Mouse (Mus musculus) forebrain, embryonic 12.5 days (tissue): ENCODE measurements around the gene Ubqln5. TPM values are rescaled to one million over a fixed set of nuclear protein-coding genes. Genes with fewer than 3 reads are reported as not detected.

Experiments used
- polyA plus RNA-seq: library from polyadenylated mRNA; unstranded; fragments of >200 nt; fragmentation: Nextera tagmentation; extraction: Ambion mirVana; gene quantifications from 2 replicates; pipeline ENCODE4 v1.2.1, GENCODE M21; 2016

The Ubqln5 gene
- polyA plus RNA-seq, 1 experiment from 2014 or later: not detected

Other genes starting within 250 kb of the Ubqln5 start
- not detected in 2 replicates for gene Olfr66, start 243.6 kb downstream of the Ubqln5 start, polyA plus RNA-seq
- not detected in 2 replicates for gene Olfr64, start 235.3 kb downstream of the Ubqln5 start, polyA plus RNA-seq
- gene Olfr65, start 226.3 kb downstream of the Ubqln5 start, polyA plus RNA-seq: not detected in 2 replicates
- gene Olfr631, start 201.0 kb downstream of the Ubqln5 start, polyA plus RNA-seq: not detected in 2 replicates
- not detected in 2 replicates for gene Olfr632, start 195.5 kb downstream of the Ubqln5 start, polyA plus RNA-seq
- gene Olfr633, start 185.4 kb downstream of the Ubqln5 start, polyA plus RNA-seq: not detected in 2 replicates
- gene Olfr635, start 158.7 kb downstream of the Ubqln5 start, polyA plus RNA-seq: not detected in 2 replicates
- gene Olfr638, start 131.1 kb downstream of the Ubqln5 start, polyA plus RNA-seq: not detected in 2 replicates
- 0.04 TPM in 1 of 2 replicates, not detected in the other for gene Olfr639, start 112.5 kb downstream of the Ubqln5 start, polyA plus RNA-seq
- not detected in 2 replicates for gene Olfr640, start 104.3 kb downstream of the Ubqln5 start, polyA plus RNA-seq
- not detected in 2 replicates for gene Olfr641, start 94.4 kb downstream of the Ubqln5 start, polyA plus RNA-seq
- not detected in 2 replicates for gene Olfr642, start 77.2 kb downstream of the Ubqln5 start, polyA plus RNA-seq
- not detected in 2 replicates for gene 4930516K23Rik, start 68.4 kb downstream of the Ubqln5 start, polyA plus RNA-seq
- not detected in 2 replicates for gene Olfr644, start 58.0 kb downstream of the Ubqln5 start, polyA plus RNA-seq
- not detected in 2 replicates for gene Olfr645, start 44.4 kb downstream of the Ubqln5 start, polyA plus RNA-seq
- not detected in 2 replicates for gene Olfr646, start 25.0 kb downstream of the Ubqln5 start, polyA plus RNA-seq
- not detected in 2 replicates for gene Olfr643, start 7.6 kb upstream of the Ubqln5 start, polyA plus RNA-seq
- gene Ubqln3, start 13.5 kb upstream of the Ubqln5 start, polyA plus RNA-seq: not detected in 2 replicates
- gene Ubqlnl, start 20.7 kb upstream of the Ubqln5 start, polyA plus RNA-seq: not detected in 2 replicates
- gene Olfm5, start 35.0 kb upstream of the Ubqln5 start, polyA plus RNA-seq: not detected in 2 replicates
- gene Olfr648, start 53.6 kb upstream of the Ubqln5 start, polyA plus RNA-seq: 0.41 and 0.51 TPM in 2 replicates
- gene Olfr649, start 66.2 kb upstream of the Ubqln5 start, polyA plus RNA-seq: not detected in 2 replicates
- 0.62 and 1.1 TPM in 2 replicates for gene Trim6, start 89.0 kb upstream of the Ubqln5 start, polyA plus RNA-seq
- gene Trim34a, start 114.6 kb upstream of the Ubqln5 start, polyA plus RNA-seq: 0.53 and 1.1 TPM in 2 replicates
- gene Trim5, start 158.3 kb upstream of the Ubqln5 start, polyA plus RNA-seq: 0.05 TPM in 1 of 2 replicates, not detected in the other
- gene Trim12a, start 185.6 kb upstream of the Ubqln5 start, polyA plus RNA-seq: 1.4 and 1.9 TPM in 2 replicates
- not detected in 2 replicates for gene Trim34b, start 199.6 kb upstream of the Ubqln5 start, polyA plus RNA-seq
- gene Trim12c, start 223.5 kb upstream of the Ubqln5 start, polyA plus RNA-seq: 0.55 and 0.83 TPM in 2 replicates
- gene Trim30b, start 240.1 kb upstream of the Ubqln5 start, polyA plus RNA-seq: not detected in 2 replicates